8 mouse cellular contexts compared by ENCODE assay signal in genomic region chr15:85610618-85611218, GRCm38 (mm10). TPM values are rescaled to one million over a fixed set of nuclear protein-coding genes. Genes with fewer than 3 reads are reported as not detected.
A peak's percentile ranks its signal among the peaks of the same experiment; 100 is the strongest.
DNase-seq lines count a peak whose midpoint lies in the region; ATAC-seq lines count a peak whose summit lies in the region.

No protein-coding gene starts in this region.

- peak overlapping the region; percentile 27; the same call in 1 of the 2 replicates for H3K4me2 ChIP-seq in heart, embryonic 16.5 days (ENCODE audit: low read depth, low read length)

- peak overlapping the region; percentile 37; the same call in 1 of the 2 replicates for H3K9ac ChIP-seq in heart, embryonic 16.5 days (ENCODE audit: low read length)

- no peak overlapping the region for H3K4me3 ChIP-seq in forebrain, embryonic 10.5 days
- no peak overlapping the region for H3K4me3 ChIP-seq in heart, embryonic 16.5 days (ENCODE audit: low read length)

- H3K9me3 ChIP-seq in forebrain, embryonic 10.5 days, result peaks cover 4% of the 10 kb centered on the region; the same call in 1 of the 2 replicates
- H3K9me3 ChIP-seq in heart, embryonic 16.5 days (replicated peaks; ENCODE audit: control insufficient read depth, low read length), result 0 out of 2 replicates have a peak, but pooled peaks cover 3% of the 10 kb centered on the region

- H3K4me1 ChIP-seq in forebrain, embryonic 10.5 days, result peaks cover 16% of the 10 kb centered on the region; the same call in 1 of the 2 replicates
- peaks cover 23% of the 10 kb centered on the region for H3K4me1 ChIP-seq in heart, embryonic 16.5 days (ENCODE audit: control insufficient read depth, insufficient read depth, low read length)

- 80% methylated on average over 8 of the region's 8 CpGs for WGBS in forebrain, embryonic 10.5 days
- 18% methylated on average over 8 of the region's 8 CpGs for WGBS in heart, embryonic 16.5 days

- H3K36me3 ChIP-seq in forebrain, embryonic 10.5 days (replicated peaks), result no peaks in the 10 kb centered on the region
- H3K36me3 ChIP-seq in heart, embryonic 16.5 days (ENCODE audit: control insufficient read depth, insufficient read depth), result no peaks in the 10 kb centered on the region

- peak; percentile 94 for ATAC-seq in heart, embryonic 16.5 days (replicated peaks; ENCODE audit: extremely low read depth, insufficient read depth, low FRiP score)
- ATAC-seq in neutrophil, adult 5-6 weeks (ENCODE audit: extremely low read depth, insufficient number of reproducible peaks, low FRiP score, poor library complexity, severe bottlenecking), result peak; percentile 61; the same call in 1 of the 2 replicates

- peak; percentile 68 to 74 for DNase-seq in CD8-positive naive resting alpha-beta T cell, adult 2 months (ENCODE audit: low read depth in 2 of 2, low spot score in 2 of 2)
- DNase-seq in c-Kit-negative CD71-positive TER-119-positive erythroid progenitor cells, embryonic 14.5 days (ENCODE audit: low read depth, low spot score), result peak; percentile 30
- peak; percentile 73 for DNase-seq in forebrain, embryonic 10.5 days (ENCODE audit: extremely low spot score, low spot score)
- DNase-seq in kidney, postnatal 36 days, result peak; percentile 90 to 97
- DNase-seq in lung, adult 18-20 months, result peak; percentile 94 to 96
- peak; percentile 91 for DNase-seq in testis, postnatal 14 days (ENCODE audit: low spot score)

- H3K27ac ChIP-seq in forebrain, embryonic 10.5 days, result no peak overlapping the region
- peak overlapping the region; percentile 88 for H3K27ac ChIP-seq in heart, embryonic 16.5 days (ENCODE audit: low read length)

- H3K27me3 ChIP-seq in forebrain, embryonic 10.5 days (ENCODE audit: poor library complexity, severe bottlenecking), result peaks cover 62% of the 10 kb centered on the region
- H3K27me3 ChIP-seq in heart, embryonic 16.5 days (ENCODE audit: control insufficient read depth, insufficient read depth, low read length), result peaks cover 8% of the 10 kb centered on the region

RNA-seq across cellular contexts. Expression of gene Wnt7b, which starts 28.4 kb away (rescaled TPM):
- polyA plus RNA-seq in forebrain, embryonic 10.5 days (2016; fragmentation: Nextera tagmentation; extraction: Ambion mirVana), result 126 and 134 TPM in 2 replicates
- 0.97 and 4.0 TPM in 2 replicates for polyA plus RNA-seq in heart, embryonic 16.5 days (2015; fragmentation: Nextera tagmentation; extraction: Ambion mirVana)
- not detected in 2 replicates for total RNA-seq in neutrophil, adult 5-6 weeks (2017)

Comparison
In these comparisons a context has a peak if more than half of its experiments do, and no peak if none do; other contexts are left out.
1. DNase-seq: peak in every context shown above with its lines; median percentile 95 in lung, adult 18-20 months; 94 in kidney, postnatal 36 days; 91 in testis, postnatal 14 days; 73 in forebrain, embryonic 10.5 days; 71 in CD8-positive naive resting alpha-beta T cell, adult 2 months; 30 in c-Kit-negative CD71-positive TER-119-positive erythroid progenitor cells, embryonic 14.5 days.
2. RNA of gene Wnt7b, which starts 28.4 kb away (polyA plus RNA-seq): 126 to 134 TPM in forebrain, embryonic 10.5 days; 0.97 to 4.0 TPM in heart, embryonic 16.5 days; every median in the first group is over 10 times any median in the second.